Mouse (Mus musculus): ENCODE data around the gene Pemt. TPM values are rescaled to one million over a fixed set of nuclear protein-coding genes. Genes with fewer than 3 reads are reported as not detected.

The Pemt gene
- total and polyA plus RNA-seq, 3 experiments: 6.9 to 10.5 (median 7.8) TPM

GRCm38 (mm10) chr11:60058441-60058840 is 12.2 kb upstream of the Pemt start:
- dilution Hi-C loops (cut with MboI; ENCODE audit: extremely low pct_ligation_motif_present, extremely low pct_unique_long_range_greater_than_20kb, low sequenced_read_pairs): no loop called here
- TF ChIP-seq E2F4 (IDR thresholded peaks at IDR 0.05; ENCODE audit: insufficient replicate concordance, low read depth, low read length) (no peak), EP300 (IDR thresholded peaks at IDR 0.05; ENCODE audit: low read length) (no peak), HCFC1 (IDR thresholded peaks at IDR 0.05; ENCODE audit: low read depth, low read length) (no peak), CHD1 (IDR thresholded peaks at IDR 0.05; ENCODE audit: low read depth, low read length) (no peak), TCF12 (IDR thresholded peaks at IDR 0.05; ENCODE audit: low read depth, low read length) (no peak), TBP (conservative IDR thresholded peaks at IDR 0.05; ENCODE audit: low read depth, low read length) (no peak), ETS1 (conservative IDR thresholded peaks at IDR 0.05; ENCODE audit: low read depth, low read length) (no peak), MXI1 (IDR thresholded peaks at IDR 0.05; ENCODE audit: low read depth, low read length) (no peak), USF2 (conservative IDR thresholded peaks at IDR 0.05; ENCODE audit: low read depth, low read length) (no peak), POLR2AphosphoS2 (IDR thresholded peaks at IDR 0.05; ENCODE audit: low read depth, low read length) (no peak), RAD21 (IDR thresholded peaks at IDR 0.05; ENCODE audit: low read depth, low read length) (no peak), JUND (conservative IDR thresholded peaks at IDR 0.05; ENCODE audit: low read depth, low read length) (no peak), PAX5 (IDR thresholded peaks at IDR 0.05; ENCODE audit: low read length) (no peak), NELFE (IDR thresholded peaks at IDR 0.05; ENCODE audit: low read depth, low read length) (no peak), RCOR1 (conservative IDR thresholded peaks at IDR 0.05; ENCODE audit: low read depth, low read length) (no peak), ZKSCAN1 (IDR thresholded peaks at IDR 0.05; ENCODE audit: borderline replicate concordance, low read depth, low read length) (no peak), GABPA (IDR thresholded peaks at IDR 0.05; ENCODE audit: insufficient replicate concordance, low read depth, low read length) (no peak), JUN (IDR thresholded peaks at IDR 0.05; ENCODE audit: insufficient read depth, low read depth, low read length) (no peak), MEF2A (IDR thresholded peaks at IDR 0.05; ENCODE audit: borderline replicate concordance, low read depth, low read length) (no peak)
- no peak overlapping the region for H3K4me2 ChIP-seq (ENCODE audit: insufficient read depth, low read depth, poor library complexity, severe bottlenecking)

GRCm38 (mm10) chr11:60057987-60058386 is 11.7 kb upstream of the Pemt start:
- in situ Hi-C loops (cut with MboI; ENCODE audit: low pct_ligation_motif_present, low pct_unique_long_range_greater_than_20kb, low sequenced_read_pairs): no loop called here
- Histone ChIP-seq H3K4me1 (ENCODE audit: control insufficient read depth in 1 of 2, insufficient read depth in 2 of 2) (peaks cover 4 to 7% of the 10 kb centered on the region in 2 experiments; a peak in 3 of 4 replicates), H3K79me2 (replicated peaks; ENCODE audit: control insufficient read depth, extremely low read depth, insufficient read depth, poor library complexity, severe bottlenecking) (no peaks in the 10 kb centered on the region), H3K9ac (ENCODE audit: insufficient read depth, low read depth) (no peak overlapping the region), H3K27ac (ENCODE audit: insufficient read depth, low read depth) (no peak overlapping the region), H3K4me2 (ENCODE audit: insufficient read depth, low read depth, poor library complexity, severe bottlenecking) (no peak overlapping the region), H3K36me3 (replicated peaks in 1 of 2; ENCODE audit: control insufficient read depth in 1 of 2, insufficient read depth in 1 of 2, low read length in 1 of 2) (no peaks in the 10 kb centered on the region), H3K4me3 (replicated peaks in 1 of 3; ENCODE audit: low read depth in 2 of 3, low read length in 2 of 3, poor library complexity in 1 of 3) (no peak overlapping the region), H3K9me3 (replicated peaks; ENCODE audit: low read length) (no peaks in the 10 kb centered on the region), H3K27me3 (replicated peaks) (peaks cover 45% of the 10 kb centered on the region)
- TF ChIP-seq MAX (IDR thresholded peaks at IDR 0.05; ENCODE audit: low read length): no peak
- no peak for TF ChIP-seq MEF2A (IDR thresholded peaks at IDR 0.05; ENCODE audit: borderline replicate concordance, low read depth, low read length)
- no peak for TF ChIP-seq ZMIZ1 (IDR thresholded peaks at IDR 0.05; ENCODE audit: low read depth, low read length)
- no peak for TF ChIP-seq USF2 (conservative IDR thresholded peaks at IDR 0.05; ENCODE audit: low read depth, low read length)
- TF ChIP-seq ZKSCAN1 (IDR thresholded peaks at IDR 0.05; ENCODE audit: borderline replicate concordance, low read depth, low read length): no peak
- no peak for TF ChIP-seq CHD1 (IDR thresholded peaks at IDR 0.05; ENCODE audit: low read depth, low read length)
- TF ChIP-seq RAD21 (IDR thresholded peaks at IDR 0.05; ENCODE audit: low read depth, low read length): no peak
- TF ChIP-seq RCOR1 (conservative IDR thresholded peaks at IDR 0.05; ENCODE audit: low read depth, low read length): no peak
- TF ChIP-seq EP300 (IDR thresholded peaks at IDR 0.05; ENCODE audit: low read length): no peak
- TF ChIP-seq MAZ (IDR thresholded peaks at IDR 0.05; ENCODE audit: low read depth, low read length): no peak
- TF ChIP-seq JUND (conservative IDR thresholded peaks at IDR 0.05; ENCODE audit: low read depth, low read length): no peak
- TF ChIP-seq ELF1 (IDR thresholded peaks at IDR 0.05; ENCODE audit: low read depth, low read length): no peak
- TF ChIP-seq SMC3 (IDR thresholded peaks at IDR 0.05; ENCODE audit: low read depth, low read length): no peak
- TF ChIP-seq BHLHE40 (IDR thresholded peaks at IDR 0.05; ENCODE audit: low read depth, low read length): no peak
- DNase-seq (ENCODE audit: extremely low read depth): no peak
- dilution Hi-C loops (cut with MboI; ENCODE audit: extremely low pct_ligation_motif_present, extremely low pct_unique_long_range_greater_than_20kb, low sequenced_read_pairs): no loop called here

More at GRCm38 (mm10) chr11:60058441-60058840, 12.2 kb upstream of the Pemt start:
- H3K79me2 ChIP-seq (replicated peaks; ENCODE audit: control insufficient read depth, extremely low read depth, insufficient read depth, poor library complexity, severe bottlenecking): no peaks in the 10 kb centered on the region
- DNase-seq (ENCODE audit: extremely low read depth): no peak
- peaks cover 45% of the 10 kb centered on the region for H3K27me3 ChIP-seq (replicated peaks)
- H3K9me3 ChIP-seq (replicated peaks; ENCODE audit: low read length): no peaks in the 10 kb centered on the region
- H3K36me3 ChIP-seq (replicated peaks in 1 of 2; ENCODE audit: control insufficient read depth in 1 of 2, insufficient read depth in 1 of 2, low read length in 1 of 2): no peaks in the 10 kb centered on the region
- in situ Hi-C loops (cut with MboI; ENCODE audit: low pct_ligation_motif_present, low pct_unique_long_range_greater_than_20kb, low sequenced_read_pairs): no loop called here
- H3K9ac ChIP-seq (ENCODE audit: insufficient read depth, low read depth): no peak overlapping the region
- no peak overlapping the region for H3K27ac ChIP-seq (ENCODE audit: insufficient read depth, low read depth)
- peaks cover 4 to 7% of the 10 kb centered on the region in 2 experiments; a peak in 3 of 4 replicates for H3K4me1 ChIP-seq (ENCODE audit: control insufficient read depth in 1 of 2, insufficient read depth in 2 of 2)
- H3K4me3 ChIP-seq (replicated peaks in 1 of 3; ENCODE audit: low read depth in 2 of 3, low read length in 2 of 3, poor library complexity in 1 of 3): no peak overlapping the region

Data from CH12.LX (cell line).